Mouse (Mus musculus) kidney, postnatal 10 days (tissue): ENCODE measurements around the gene Tagln2.

Experiments used
- DNase-seq: peaks from one replicate; pipeline ENCODE4 v3.0.0; 2021; ENCODE audit warnings: mixed read lengths

The Tagln2 gene

GRCm38 (mm10) chr1:172527431-172527830 is 27.6 kb downstream of the Tagln2 start:
- DNase-seq, result no peak

DNA sequence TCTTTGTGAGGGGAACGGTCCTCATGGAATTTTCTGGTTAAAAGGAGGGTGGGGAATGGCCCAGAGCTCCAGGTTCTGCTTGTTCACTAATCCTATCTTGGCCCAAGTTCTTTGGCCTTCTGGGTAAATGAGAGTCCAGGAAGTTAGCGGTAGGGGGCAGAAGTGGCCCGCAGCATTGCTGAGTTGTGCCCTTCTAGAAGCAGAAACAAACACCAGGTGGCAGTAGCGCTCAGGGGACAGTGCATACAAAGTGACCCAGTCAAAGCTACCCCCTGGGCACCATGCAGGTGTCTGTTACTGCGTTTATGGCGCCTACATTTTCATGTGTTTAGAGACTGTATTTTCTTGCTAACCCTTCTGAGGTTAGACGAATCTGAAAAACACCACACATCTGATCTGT is 28.9 kb downstream of the Tagln2 start:
- DNase-seq, result peak; percentile 96

DNA sequence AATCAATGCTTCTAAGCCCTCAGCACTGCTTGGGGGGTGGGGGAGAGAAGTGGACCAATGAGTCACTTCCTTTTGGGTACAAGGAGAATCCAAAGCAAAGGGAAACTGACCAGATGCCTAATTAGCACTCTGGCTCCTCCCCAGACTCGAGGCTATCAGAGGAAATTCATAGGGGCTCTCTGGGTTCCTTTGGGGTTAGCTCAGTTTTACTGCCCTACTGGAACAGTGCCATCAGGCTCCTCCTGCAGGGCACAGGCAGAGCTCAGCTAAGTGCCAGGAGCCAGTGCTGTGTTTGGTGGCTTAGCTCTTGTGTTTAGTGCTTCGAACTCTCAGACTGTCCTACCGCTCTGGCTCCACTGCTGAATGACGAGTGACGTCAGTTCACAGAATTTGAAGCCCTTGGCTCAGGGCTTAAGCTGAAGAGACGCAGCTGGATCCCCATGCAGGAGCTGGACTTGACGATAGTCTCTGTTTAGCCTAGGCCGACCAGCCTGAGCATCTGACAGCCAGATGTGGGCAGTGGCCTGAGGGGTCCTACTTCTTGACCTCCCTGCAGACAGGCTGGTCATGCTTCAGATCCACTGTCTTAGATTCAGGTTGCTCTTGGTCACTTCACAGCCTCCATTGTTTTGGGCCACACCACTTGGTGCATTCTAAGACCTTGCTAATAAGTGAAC is 30.8 kb downstream of the Tagln2 start:
- DNase-seq, result peak; percentile 48

GRCm38 (mm10) chr1:172532551-172532950 is 32.7 kb downstream of the Tagln2 start:
- DNase-seq, result peak; percentile 68

DNA sequence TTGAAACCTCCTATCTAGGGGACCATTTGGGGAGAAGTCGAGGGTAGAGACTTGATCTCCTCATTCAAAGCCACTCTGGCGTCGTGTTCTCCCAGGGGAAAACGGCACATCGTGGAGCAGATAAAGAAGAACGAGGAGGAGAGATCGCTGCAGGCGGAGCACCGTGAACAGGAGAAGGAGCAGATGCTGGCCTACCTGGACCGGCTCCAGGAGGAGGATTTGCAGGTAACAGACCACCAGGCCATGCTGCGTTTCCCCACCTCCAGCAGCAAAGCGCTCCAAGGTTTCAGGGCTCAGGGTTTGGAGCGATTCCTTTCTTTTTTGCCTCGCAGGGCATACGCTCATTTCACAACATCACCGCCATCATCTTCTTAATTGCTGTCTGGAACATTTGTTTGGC is 35.3 kb downstream of the Tagln2 start:
- no peak for DNase-seq

- no peak for DNase-seq
These were observed 40.0 kb downstream of the Tagln2 start for GRCm38 (mm10) chr1:172539827-172540226.

- DNase-seq, result no peak
These were observed 40.5 kb downstream of the Tagln2 start for GRCm38 (mm10) chr1:172540283-172540820.

- DNase-seq, result no peak
These were observed 46.2 kb downstream of the Tagln2 start for GRCm38 (mm10) chr1:172546062-172546461.

DNA sequence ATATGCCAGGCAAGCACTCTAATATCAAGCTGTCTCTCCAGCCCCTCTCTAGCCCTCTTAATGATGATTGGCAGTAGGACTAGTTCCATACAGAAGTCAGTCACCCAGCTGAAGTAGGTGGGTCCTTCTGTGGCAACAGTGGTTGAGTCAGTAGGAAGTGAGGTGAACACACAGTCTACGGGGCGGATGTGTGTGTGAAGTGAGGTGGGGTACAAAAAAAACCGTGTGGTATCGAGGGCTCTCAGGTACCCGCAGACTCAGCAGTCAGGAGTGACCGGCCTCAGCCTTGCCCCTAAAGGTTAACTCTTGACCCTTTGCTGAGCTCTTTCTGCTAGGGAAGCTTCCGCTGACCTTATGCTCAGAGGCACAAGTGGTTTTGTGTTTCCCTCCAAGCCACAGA is 48.7 kb downstream of the Tagln2 start:
- no peak for DNase-seq

GRCm38 (mm10) chr1:172549314-172549713 is 49.5 kb downstream of the Tagln2 start:
- no peak for DNase-seq

DNA sequence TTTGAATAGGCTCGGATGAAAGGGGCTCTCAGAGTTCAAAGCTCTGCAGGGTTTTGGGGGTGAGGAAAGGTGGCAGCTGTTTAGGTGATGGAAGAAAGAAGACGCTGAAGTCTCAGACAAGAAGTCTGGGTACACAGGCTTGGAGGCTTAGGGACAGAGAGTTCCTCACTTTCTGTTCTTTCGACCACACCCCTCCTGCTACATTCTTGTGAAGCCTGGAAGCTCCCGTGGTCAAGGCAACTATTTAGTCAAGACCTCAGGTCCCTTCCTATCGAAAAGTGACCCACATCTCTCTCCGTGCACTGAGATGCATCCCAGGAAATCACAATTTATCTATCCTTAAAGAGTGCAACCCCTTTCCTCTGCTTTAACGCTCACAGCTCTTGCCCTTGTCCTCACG is 49.9 kb downstream of the Tagln2 start:
- no peak for DNase-seq

DNA sequence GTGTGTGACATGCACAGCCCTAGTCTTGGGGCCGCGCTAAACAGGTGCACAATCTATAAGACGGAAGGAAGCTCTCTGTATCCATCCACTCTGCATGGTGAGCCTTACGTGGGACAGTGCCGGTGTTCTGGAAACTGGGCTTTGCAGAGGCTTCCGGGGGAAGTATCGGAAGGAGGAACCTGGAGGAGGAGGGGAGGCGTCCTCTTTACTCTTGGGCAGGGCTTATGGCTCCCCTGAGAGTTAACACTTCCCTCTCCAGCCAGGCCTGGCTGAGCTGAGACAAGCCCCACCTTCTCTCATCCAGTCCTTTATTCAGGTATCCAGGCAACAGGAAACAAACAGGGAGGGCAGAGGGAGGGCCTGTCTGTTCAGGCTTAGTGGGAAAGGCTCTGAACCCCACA is 50.7 kb downstream of the Tagln2 start:
- DNase-seq, result peak; percentile 70

- no peak for DNase-seq
These were observed 51.2 kb downstream of the Tagln2 start for GRCm38 (mm10) chr1:172551009-172551408.

DNA sequence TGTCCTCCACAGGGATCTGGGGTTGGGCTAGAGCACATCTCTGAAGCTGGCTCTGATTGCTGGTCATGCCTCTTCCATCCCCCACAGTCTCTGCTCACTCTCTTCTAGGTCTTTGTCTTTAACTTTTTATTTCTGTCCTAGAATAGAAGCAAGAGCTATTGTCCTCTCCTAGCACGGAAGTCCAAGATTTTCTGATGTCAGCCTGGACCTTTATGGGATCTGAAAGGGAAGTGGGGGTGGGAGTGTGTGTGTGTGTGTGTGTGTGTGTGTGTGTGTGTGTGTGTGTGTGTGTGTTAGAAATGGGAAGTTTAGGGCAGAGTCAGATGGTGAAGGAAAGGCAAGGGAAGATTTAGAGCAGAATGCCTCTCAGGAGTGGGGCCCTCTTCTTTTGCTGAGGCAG is 52.8 kb downstream of the Tagln2 start:
- peak; percentile 53 for DNase-seq

- DNase-seq, result no peak
These were observed 55.8 kb downstream of the Tagln2 start, which contains the start of gene Vsig8 for GRCm38 (mm10) chr1:172555638-172556037. TSS of gene Vsig8 (plus strand) at chr1:172555938.
